Mouse (Mus musculus) cerebral cortex, adult 2 months (tissue): Measurements from ENCODE around the gene Nxpe4.

ENCODE experiments used
- WGBS: fragments of 180-500 bp; shearing (Covaris S2); methylation state at CpG from one replicate; pipeline ENCODE4 v1.1.7; 2018; 5-methylcytosine and 5-hydroxymethylcytosine counted together

The Nxpe4 gene

GRCm38 (mm10) chr9:48410217-48411035 lies 248.6 kb downstream of the Nxpe4 start:
- 77% methylated on average over 6 of the region's 6 CpGs for WGBS

- 95% methylated on average over 2 of the region's 2 CpGs for WGBS
Observed at GRCm38 (mm10) chr9:48413591-48413990, 251.8 kb downstream of the Nxpe4 start.

GRCm38 (mm10) chr9:48417366-48417765 lies 255.5 kb downstream of the Nxpe4 start:
- 91% methylated on average over 8 of the region's 8 CpGs for WGBS

GRCm38 (mm10) chr9:48417994-48418393 lies 256.2 kb downstream of the Nxpe4 start:
- 79% methylated on average over 3 of the region's 3 CpGs for WGBS

GRCm38 (mm10) chr9:48418397-48418796 lies 256.6 kb downstream of the Nxpe4 start:
- WGBS = 84% methylated on average over 2 of the region's 2 CpGs

GRCm38 (mm10) chr9:48418829-48419228 lies 257.0 kb downstream of the Nxpe4 start:
- WGBS = 82% methylated on average over 8 of the region's 8 CpGs

- WGBS = 89% methylated on average over 7 of the region's 7 CpGs
Observed at GRCm38 (mm10) chr9:48420437-48420836, 258.6 kb downstream of the Nxpe4 start.

GRCm38 (mm10) chr9:48421029-48421428 lies 259.2 kb downstream of the Nxpe4 start:
- 96% methylated on average over 2 of the region's 2 CpGs for WGBS

- WGBS = 93% methylated on average over 2 of the region's 2 CpGs
Observed at GRCm38 (mm10) chr9:48421561-48421960, 259.7 kb downstream of the Nxpe4 start.

GRCm38 (mm10) chr9:48422382-48422781 lies 260.6 kb downstream of the Nxpe4 start:
- 83% methylated on average over 8 of the region's 8 CpGs for WGBS

- 52% methylated on average over 1 of the region's 1 CpGs for WGBS
Observed at GRCm38 (mm10) chr9:48423256-48423655, 261.4 kb downstream of the Nxpe4 start.

- 93% methylated on average over 7 of the region's 7 CpGs for WGBS
Observed at GRCm38 (mm10) chr9:48427176-48427575, 265.4 kb downstream of the Nxpe4 start.

GRCm38 (mm10) chr9:48432449-48432848 lies 270.6 kb downstream of the Nxpe4 start:
- 80% methylated on average over 8 of the region's 8 CpGs for WGBS

- WGBS = 90% methylated on average over 1 of the region's 1 CpGs
Observed at GRCm38 (mm10) chr9:48443873-48444272, 282.1 kb downstream of the Nxpe4 start.

- WGBS = 72% methylated on average over 2 of the region's 2 CpGs
Observed at GRCm38 (mm10) chr9:48444821-48445220, 283.0 kb downstream of the Nxpe4 start.

- 34% methylated on average over 5 of the region's 5 CpGs for WGBS
Observed at GRCm38 (mm10) chr9:48447783-48448209, 286.0 kb downstream of the Nxpe4 start.
